Mouse (Mus musculus) splenic B cell, adult 2 months (primary cell): ENCODE results near the gene Hoxc11.

Source experiments
- DNase-seq: peaks from one replicate; pipeline ENCODE4 v3.0.0-alpha.2; 2011; ENCODE audit warnings: low read depth, low spot score
- H3K27me3 ChIP-seq: 2 replicates; pipeline ENCODE4 v1.6.1; 2012; ENCODE audit warnings: mild to moderate bottlenecking, low read length, moderate library complexity, mixed read lengths; ENCODE audit not compliant: control insufficient read depth, poor library complexity, insufficient read depth, severe bottlenecking
- H3K36me3 ChIP-seq: 2 replicates; pipeline ENCODE4 v1.6.1; 2012; ENCODE audit warnings: mild to moderate bottlenecking, low read length, moderate library complexity, mixed read lengths; ENCODE audit not compliant: control insufficient read depth, poor library complexity, insufficient read depth, severe bottlenecking

Hoxc11 gene

GRCm38 (mm10) chr15:102954192-102955006 lies at the start of gene Hoxc11:
Hoxc11 (plus strand) TSS chr15:102954427.
- DNase-seq = no peak
- no peaks in the 10 kb centered on the region for H3K36me3 ChIP-seq
- H3K27me3 ChIP-seq = no peaks in the 10 kb centered on the region

DNA sequence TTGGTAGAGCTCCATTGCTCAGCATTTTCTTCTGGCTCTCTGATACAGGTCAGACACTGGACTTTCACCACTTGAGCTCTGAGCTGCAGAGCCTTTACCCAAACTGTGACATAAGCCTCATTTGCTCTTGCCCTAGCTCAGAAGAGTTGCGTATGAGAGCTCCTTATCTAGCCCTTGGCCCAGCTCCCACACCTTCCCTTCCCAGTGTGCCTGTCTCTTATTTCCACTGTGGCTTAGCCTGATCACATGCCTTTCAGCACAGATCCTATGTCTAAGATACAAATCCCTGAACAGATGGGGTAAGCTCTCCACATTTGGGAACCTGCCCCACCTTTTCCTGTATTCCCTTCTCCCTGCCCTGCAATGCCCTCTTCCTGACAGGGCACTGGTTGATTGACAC lies 49.3 kb upstream of the Hoxc11 start:
- peaks cover 2% of the 10 kb centered on the region; the same call in 1 of the 2 replicates for H3K27me3 ChIP-seq
- no peak for DNase-seq

GRCm38 (mm10) chr15:102909536-102909935 lies 44.7 kb upstream of the Hoxc11 start:
- Histone ChIP-seq H3K36me3 (no peaks in the 10 kb centered on the region), H3K27me3 (peaks cover 2% of the 10 kb centered on the region; the same call in 1 of the 2 replicates)
- DNase-seq = no peak

More for the DNA sequence above, 49.3 kb upstream of the Hoxc11 start:
- no peaks in the 10 kb centered on the region for H3K36me3 ChIP-seq

DNA sequence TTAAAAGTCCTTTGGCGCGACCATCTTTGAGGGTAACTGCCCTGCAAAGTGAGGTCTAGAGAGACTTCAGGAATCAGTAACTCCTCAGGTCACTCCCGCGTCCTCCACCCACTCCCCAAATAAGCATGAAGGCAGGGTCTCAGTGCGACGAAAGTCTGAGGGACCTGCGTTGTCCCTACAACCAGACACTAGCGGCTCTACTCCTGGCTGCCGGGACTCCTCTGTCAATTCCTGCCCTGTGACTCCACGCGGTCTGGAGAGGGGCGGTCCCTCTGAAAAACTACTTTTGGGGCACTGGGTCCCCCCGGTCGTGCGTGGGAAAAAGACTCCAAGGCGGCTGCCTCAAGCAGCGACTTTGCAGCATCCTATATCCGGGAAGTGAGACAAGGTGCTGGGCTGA lies 44.2 kb upstream of the Hoxc11 start:
- H3K36me3 ChIP-seq = no peaks in the 10 kb centered on the region
- 0 out of 2 replicates have a peak, but pooled peaks cover 2% of the 10 kb centered on the region for H3K27me3 ChIP-seq
- DNase-seq = no peak

- H3K36me3 ChIP-seq = no peaks in the 10 kb centered on the region
- H3K27me3 ChIP-seq = 0 out of 2 replicates have a peak, but pooled peaks cover 2% of the 10 kb centered on the region
- no peak for DNase-seq
These were observed 43.6 kb upstream of the Hoxc11 start for GRCm38 (mm10) chr15:102910496-102911095.

- 0 out of 2 replicates have a peak, but pooled peaks cover 2% of the 10 kb centered on the region for H3K27me3 ChIP-seq
- H3K36me3 ChIP-seq = no peaks in the 10 kb centered on the region
- DNase-seq = no peak
These were observed 41.1 kb upstream of the Hoxc11 start for GRCm38 (mm10) chr15:102913038-102913585.

GRCm38 (mm10) chr15:102917972-102918572 lies 36.2 kb upstream of the Hoxc11 start:
- no peaks in the 10 kb centered on the region for H3K27me3 ChIP-seq
- DNase-seq = no peak
- H3K36me3 ChIP-seq = no peaks in the 10 kb centered on the region

- DNase-seq = no peak
- H3K36me3 ChIP-seq = no peaks in the 10 kb centered on the region
- H3K27me3 ChIP-seq = no peaks in the 10 kb centered on the region
These were observed 35.5 kb upstream of the Hoxc11 start for GRCm38 (mm10) chr15:102918611-102919265.

- H3K27me3 ChIP-seq = no peaks in the 10 kb centered on the region
- DNase-seq = no peak
- no peaks in the 10 kb centered on the region for H3K36me3 ChIP-seq
These were observed 34.7 kb upstream of the Hoxc11 start for GRCm38 (mm10) chr15:102919336-102920180.

GRCm38 (mm10) chr15:102920619-102921018 lies 33.6 kb upstream of the Hoxc11 start:
- Histone ChIP-seq H3K36me3 (no peaks in the 10 kb centered on the region), H3K27me3 (no peaks in the 10 kb centered on the region)
- DNase-seq = peak; percentile 10

DNA sequence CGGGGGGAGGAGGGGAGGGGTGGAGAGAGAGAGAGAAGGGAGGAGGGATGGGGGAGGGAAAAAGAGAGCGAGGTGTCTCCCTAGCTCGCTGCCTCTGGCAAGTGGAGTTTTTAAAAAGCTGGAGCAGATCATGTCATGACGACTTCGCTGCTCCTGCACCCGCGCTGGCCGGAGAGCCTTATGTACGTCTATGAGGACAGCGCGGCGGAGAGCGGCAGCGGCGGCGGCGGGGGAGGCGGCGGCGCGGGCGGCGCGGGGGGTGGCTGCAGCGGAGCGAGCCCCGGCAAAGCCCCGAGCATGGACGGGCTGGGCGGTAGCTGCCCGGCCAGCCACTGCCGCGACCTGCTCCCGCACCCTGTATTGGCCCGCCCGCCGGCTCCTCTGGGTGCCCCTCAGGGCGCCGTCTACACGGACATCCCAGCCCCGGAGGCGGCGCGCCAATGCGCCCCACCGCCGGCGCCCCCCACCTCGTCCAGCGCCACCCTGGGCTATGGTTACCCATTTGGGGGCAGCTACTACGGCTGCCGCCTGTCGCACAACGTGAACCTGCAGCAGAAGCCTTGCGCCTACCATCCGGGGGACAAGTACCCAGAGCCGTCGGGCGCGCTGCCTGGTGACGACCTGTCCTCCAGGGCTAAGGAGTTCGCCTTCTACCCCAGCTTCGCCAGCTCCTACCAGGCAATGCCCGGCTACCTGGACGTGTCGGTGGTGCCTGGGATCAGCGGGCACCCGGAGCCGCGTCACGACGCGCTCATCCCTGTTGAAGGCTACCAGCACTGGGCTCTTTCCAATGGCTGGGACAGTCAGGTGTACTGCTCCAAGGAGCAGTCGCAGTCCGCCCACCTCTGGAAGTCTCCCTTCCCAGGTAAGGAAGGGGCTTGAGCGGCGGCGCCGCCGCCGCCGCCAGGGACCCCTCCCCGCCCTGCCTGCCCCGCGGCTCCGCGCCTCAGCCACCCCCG lies 32.9 kb upstream of the Hoxc11 start, which contains the start of gene Hoxc13:
Gene Hoxc13, plus strand, starts transcription at position 51 of the 959 bp plus-strand sequence.
- no peak for DNase-seq

GRCm38 (mm10) chr15:102922012-102922362 lies 32.2 kb upstream of the Hoxc11 start:
- Histone ChIP-seq H3K27me3 (no peaks in the 10 kb centered on the region), H3K36me3 (no peaks in the 10 kb centered on the region)
- no peak for DNase-seq

More for the DNA sequence above, 32.9 kb upstream of the Hoxc11 start, which contains the start of gene Hoxc13:
- Histone ChIP-seq H3K27me3 (no peaks in the 10 kb centered on the region), H3K36me3 (no peaks in the 10 kb centered on the region)
